Mouse (Mus musculus): ENCODE results near the gene Sycp2l.

Sycp2l gene

GRCm38 (mm10) chr13:41113940-41114339 is at the start of gene Sycp2l:
Sycp2l (plus strand) TSS chr13:41114307.
- no peak for DNase-seq (ENCODE audit: extremely low spot score, low spot score)

- no peak for DNase-seq (ENCODE audit: extremely low spot score, low spot score)
These were observed 46.5 kb upstream of the Sycp2l start for GRCm38 (mm10) chr13:41067618-41068017.

GRCm38 (mm10) chr13:41071617-41072016 is 42.5 kb upstream of the Sycp2l start:
- DNase-seq (ENCODE audit: extremely low spot score, low spot score): no peak

GRCm38 (mm10) chr13:41073819-41074218 is 40.3 kb upstream of the Sycp2l start:
- DNase-seq (ENCODE audit: extremely low spot score, low spot score): no peak

- no peak for DNase-seq (ENCODE audit: extremely low spot score, low spot score)
These were observed 36.2 kb upstream of the Sycp2l start for GRCm38 (mm10) chr13:41077921-41078320.

GRCm38 (mm10) chr13:41078690-41079420 is 35.3 kb upstream of the Sycp2l start:
- peak; percentile 23 for DNase-seq (ENCODE audit: extremely low spot score, low spot score)

- peak; percentile 74 for DNase-seq (ENCODE audit: extremely low spot score, low spot score)
These were observed 34.7 kb upstream of the Sycp2l start, which contains the start of gene Mak for GRCm38 (mm10) chr13:41079421-41079780. Mak (minus strand) TSS chr13:41079706.

- no peak for DNase-seq (ENCODE audit: extremely low spot score, low spot score)
These were observed 34.2 kb upstream of the Sycp2l start for GRCm38 (mm10) chr13:41079859-41080258.

- DNase-seq (ENCODE audit: extremely low spot score, low spot score): no peak
These were observed 33.4 kb upstream of the Sycp2l start for GRCm38 (mm10) chr13:41080700-41081099.

GRCm38 (mm10) chr13:41084521-41084920 is 29.6 kb upstream of the Sycp2l start:
- DNase-seq (ENCODE audit: extremely low spot score, low spot score): no peak

- no peak for DNase-seq (ENCODE audit: extremely low spot score, low spot score)
These were observed 29.0 kb upstream of the Sycp2l start for GRCm38 (mm10) chr13:41085140-41085539.

- no peak for DNase-seq (ENCODE audit: extremely low spot score, low spot score)
These were observed 25.4 kb upstream of the Sycp2l start for GRCm38 (mm10) chr13:41088746-41089145.

- DNase-seq (ENCODE audit: extremely low spot score, low spot score): peak; percentile 34
These were observed 22.8 kb upstream of the Sycp2l start for GRCm38 (mm10) chr13:41091271-41091670.

- no peak for DNase-seq (ENCODE audit: extremely low spot score, low spot score)
These were observed 19.9 kb upstream of the Sycp2l start for GRCm38 (mm10) chr13:41094160-41094559.

GRCm38 (mm10) chr13:41097324-41098058 is 16.6 kb upstream of the Sycp2l start:
- DNase-seq (ENCODE audit: extremely low spot score, low spot score): no peak

- no peak for DNase-seq (ENCODE audit: extremely low spot score, low spot score)
These were observed 15.8 kb upstream of the Sycp2l start for GRCm38 (mm10) chr13:41098325-41098724.

GRCm38 (mm10) chr13:41100031-41100430 is 14.1 kb upstream of the Sycp2l start:
- DNase-seq (ENCODE audit: extremely low spot score, low spot score): no peak

- no peak for DNase-seq (ENCODE audit: extremely low spot score, low spot score)
These were observed 10.1 kb upstream of the Sycp2l start for GRCm38 (mm10) chr13:41103841-41104525.

- no peak for DNase-seq (ENCODE audit: extremely low spot score, low spot score)
These were observed 8.6 kb upstream of the Sycp2l start for GRCm38 (mm10) chr13:41105541-41105940.

- no peak for DNase-seq (ENCODE audit: extremely low spot score, low spot score)
These were observed 3.2 kb upstream of the Sycp2l start, which contains the start of gene Gcm2 for GRCm38 (mm10) chr13:41110935-41111334. Gcm2 (minus strand) TSS chr13:41111035.

GRCm38 (mm10) chr13:41119152-41119945 is 5.2 kb downstream of the Sycp2l start:
- DNase-seq (ENCODE audit: extremely low spot score, low spot score): no peak
